Comparison of ENCODE assay signal across 17 mouse cellular contexts in genomic region chr1:84522963-84523280, GRCm38 (mm10).
A peak's percentile ranks its signal among the peaks of the same experiment; 100 is the strongest.
DNase-seq lines count a peak whose midpoint lies in the region; ATAC-seq and TF ChIP-seq lines count a peak whose summit lies in the region.
"Had no signal": no experiment of that assay in that cellular context is flagged by ENCODE, and none has a peak within 500 bp of the region (broad histone marks: within the 10 kb centered on the region; RNA-seq: fewer than 3 reads in every experiment).

No protein-coding gene starts in this region.

- no peaks in the 10 kb centered on the region for H3K27me3 ChIP-seq in embryonic facial prominence, embryonic 14.5 days (replicated peaks; ENCODE audit: control insufficient read depth, insufficient read depth, low read length)
- no peaks in the 10 kb centered on the region for H3K27me3 ChIP-seq in embryonic facial prominence, embryonic 10.5 days (replicated peaks; ENCODE audit: low read depth, poor library complexity, severe bottlenecking)
- H3K27me3 ChIP-seq in heart, adult 2 months (ENCODE audit: control insufficient read depth, insufficient read depth, low read length): no peaks in the 10 kb centered on the region
- H3K27me3 ChIP-seq: hindbrain, embryonic 15.5 days; liver, embryonic 15.5 days had no signal

- no peak overlapping the region for H3K9ac ChIP-seq in embryonic facial prominence, embryonic 14.5 days (ENCODE audit: low read depth, low read length)
- H3K9ac ChIP-seq in heart, adult 2 months (ENCODE audit: low read depth, low read length): no peak overlapping the region
- H3K9ac ChIP-seq: hindbrain, embryonic 15.5 days; liver, embryonic 15.5 days had no signal

- no peak overlapping the region for H3K4me3 ChIP-seq in embryonic facial prominence, embryonic 14.5 days (ENCODE audit: low read depth, low read length)
- H3K4me3 ChIP-seq in embryonic facial prominence, embryonic 10.5 days: no peak overlapping the region
- no peak overlapping the region for H3K4me3 ChIP-seq in heart, adult 2 months
- H3K4me3 ChIP-seq: hindbrain, embryonic 15.5 days; liver, embryonic 15.5 days; myocyte had no signal

- no peaks in the 10 kb centered on the region for H3K79me2 ChIP-seq in heart, adult 2 months (replicated peaks; ENCODE audit: control insufficient read depth, insufficient read depth, low read length)

- no peaks in the 10 kb centered on the region for H3K4me1 ChIP-seq in embryonic facial prominence, embryonic 14.5 days (ENCODE audit: control insufficient read depth, insufficient read depth, low read length)
- H3K4me1 ChIP-seq in embryonic facial prominence, embryonic 10.5 days: 0 out of 2 replicates have a peak, but pooled peaks cover 4% of the 10 kb centered on the region
- H3K4me1 ChIP-seq in heart, adult 2 months (ENCODE audit: control insufficient read depth, insufficient read depth, low read length): no peaks in the 10 kb centered on the region
- H3K4me1 ChIP-seq: liver, embryonic 15.5 days had no signal

- no peak for TF ChIP-seq CTCF in heart, adult 2 months (IDR thresholded peaks at IDR 0.05)

- DNase-seq in embryonic facial prominence, embryonic 14.5 days (ENCODE audit: low spot score): peak; percentile 6
- DNase-seq in embryonic facial prominence, embryonic 10.5 days (ENCODE audit: low spot score): no peak
- DNase-seq in heart, postnatal 10 days: peak; percentile 35 to 43
- no peak for DNase-seq in heart, adult 2 months
- peak; percentile 17 for DNase-seq in Muller cell, postnatal 12 days (ENCODE audit: inconsistent ontology term)
- DNase-seq in layer of hippocampus, adult 9-10 months (ENCODE audit: low spot score): peak; percentile 26
- no peak for DNase-seq in cerebellum, adult 9-11 months
- DNase-seq in natural killer cell, adult 2 months (ENCODE audit: low spot score in 2 of 2): no peak
- DNase-seq: adrenal gland, adult 8-10 months; kidney, adult 18-20 months; kidney, postnatal 36 days; left cerebral cortex, postnatal 4 days; thymus, adult 18-20 months had no signal

- TF ChIP-seq EP300 in heart, adult 2 months (IDR thresholded peaks at IDR 0.05; ENCODE audit: insufficient read depth, low read depth, low read length): no peak

- 50% methylated on average over 4 of the region's 4 CpGs for WGBS in embryonic facial prominence, embryonic 14.5 days
- WGBS in embryonic facial prominence, embryonic 10.5 days: 59% methylated on average over 4 of the region's 4 CpGs
- WGBS in heart, adult 2 months: 61% methylated on average over 4 of the region's 4 CpGs

- no peaks in the 10 kb centered on the region for H3K9me3 ChIP-seq in embryonic facial prominence, embryonic 14.5 days (ENCODE audit: control insufficient read depth, low read length)
- no peaks in the 10 kb centered on the region for H3K9me3 ChIP-seq in embryonic facial prominence, embryonic 10.5 days
- H3K9me3 ChIP-seq: hindbrain, embryonic 15.5 days; liver, embryonic 15.5 days had no signal

- no peak for ATAC-seq in embryonic facial prominence, embryonic 14.5 days (ENCODE audit: low read depth)

- TF ChIP-seq POLR2A in heart, adult 2 months (IDR thresholded peaks at IDR 0.05; ENCODE audit: insufficient read depth, low read depth, low read length): no peak

- no peaks in the 10 kb centered on the region for H3K36me3 ChIP-seq in embryonic facial prominence, embryonic 14.5 days (ENCODE audit: control insufficient read depth, insufficient read depth, low read length)
- H3K36me3 ChIP-seq in embryonic facial prominence, embryonic 10.5 days (replicated peaks): no peaks in the 10 kb centered on the region
- no peaks in the 10 kb centered on the region for H3K36me3 ChIP-seq in heart, adult 2 months (ENCODE audit: control insufficient read depth, insufficient read depth, low read length)
- H3K36me3 ChIP-seq: hindbrain, embryonic 15.5 days; liver, embryonic 15.5 days had no signal

- intact Hi-C loops in heart, postnatal 10 days (cut with DNase I): no loop called here
- intact Hi-C loops in heart, adult 2 months (cut with DNase I): no loop called here

- H3K27ac ChIP-seq in embryonic facial prominence, embryonic 14.5 days (replicated peaks; ENCODE audit: low read depth, low read length): no peak overlapping the region
- H3K27ac ChIP-seq in embryonic facial prominence, embryonic 10.5 days (replicated peaks): no peak overlapping the region
- H3K27ac ChIP-seq in heart, adult 2 months: no peak overlapping the region
- H3K27ac ChIP-seq: hindbrain, embryonic 15.5 days; liver, embryonic 15.5 days had no signal

- H3K4me2 ChIP-seq in embryonic facial prominence, embryonic 14.5 days (ENCODE audit: low read depth, low read length): no peak overlapping the region
- H3K4me2 ChIP-seq: hindbrain, embryonic 15.5 days; liver, embryonic 15.5 days; midbrain, embryonic 11.5 days had no signal

Comparison
In these comparisons a context has a peak if more than half of its experiments do, and no peak if none do; other contexts are left out.
1. DNase-seq: peak in embryonic facial prominence, embryonic 14.5 days (single experiment), heart, postnatal 10 days (2 of 2), Muller cell, postnatal 12 days (single experiment) and layer of hippocampus, adult 9-10 months (single experiment); none in embryonic facial prominence, embryonic 10.5 days (single experiment), heart, adult 2 months (0 of 2), cerebellum, adult 9-11 months (single experiment) and natural killer cell, adult 2 months (0 of 2).